ENCODE assay signal across 16 mouse cellular contexts in genomic region chr13:9297266-9297665, GRCm38 (mm10).
"Had no signal": no experiment of that assay in that cellular context is flagged by ENCODE, and none has a peak within 500 bp of the region (broad histone marks: within the 10 kb centered on the region; RNA-seq: fewer than 3 reads in every experiment).

No protein-coding gene starts in this region.

- H3K27ac ChIP-seq: neural tube, embryonic 13.5 days; neural tube, embryonic 15.5 days; stomach, embryonic 15.5 days; stomach, postnatal 0 days had no signal

- H3K4me1 ChIP-seq: neural tube, embryonic 13.5 days; neural tube, embryonic 15.5 days had no signal

- H3K27me3 ChIP-seq: neural tube, embryonic 13.5 days; neural tube, embryonic 15.5 days; stomach, embryonic 15.5 days had no signal

- H3K9ac ChIP-seq: neural tube, embryonic 13.5 days; neural tube, embryonic 15.5 days; stomach, embryonic 15.5 days had no signal

- H3K9me3 ChIP-seq: neural tube, embryonic 13.5 days; neural tube, embryonic 15.5 days; stomach, embryonic 15.5 days had no signal

- H3K4me2 ChIP-seq: neural tube, embryonic 13.5 days; neural tube, embryonic 15.5 days; stomach, embryonic 15.5 days had no signal

- H3K4me3 ChIP-seq: neural tube, embryonic 13.5 days; neural tube, embryonic 15.5 days; stomach, embryonic 15.5 days had no signal

- H3K36me3 ChIP-seq: neural tube, embryonic 13.5 days; neural tube, embryonic 15.5 days; stomach, embryonic 15.5 days had no signal

- DNase-seq: retina, postnatal 1 day; right cerebral cortex, adult 18-20 months; right cerebral cortex, postnatal 14 days; right cerebral cortex, postnatal 25 days; right cerebral cortex, postnatal 4 days; spleen, adult 18-20 months; thymus, adult 18-20 months; thymus, adult 2 months; thymus, postnatal 14 days; thymus, postnatal 25 days; thymus, postnatal 36 days; thymus, postnatal 4 days had no signal
